Mouse (Mus musculus) neural tube, embryonic 14.5 days (tissue): Measurements from ENCODE around the gene Gm9970. TPM values are rescaled to one million over a fixed set of nuclear protein-coding genes. Genes with fewer than 3 reads are reported as not detected.

Source experiments
- ATAC-seq: fragments of 200-750 bp; cut with Nextera tagmentation; 2 replicates; pipeline ENCODE4 v1.8.0; 2017; ENCODE audit warnings: low read depth, mild to moderate bottlenecking, moderate TSS enrichment, moderate library complexity
- H3K27ac ChIP-seq: fragments of 300-500 bp; sonication (generic); 2 replicates; pipeline ENCODE4 v1.5.1; 2014; ENCODE audit warnings: low read depth, mild to moderate bottlenecking, control low read depth, low read length, moderate library complexity, mixed read lengths
- H3K27me3 ChIP-seq: fragments of 300-500 bp; sonication (generic); 2 replicates; pipeline ENCODE4 v1.6.1; 2014; ENCODE audit warnings: low read length; ENCODE audit not compliant: control insufficient read depth, insufficient read depth
- H3K36me3 ChIP-seq: fragments of 300-500 bp; sonication (generic); 2 replicates; pipeline ENCODE4 v1.6.1; 2014; ENCODE audit warnings: low read length, mixed read lengths; ENCODE audit not compliant: control insufficient read depth, insufficient read depth
- H3K4me1 ChIP-seq: fragments of 300-500 bp; sonication (generic); 2 replicates; pipeline ENCODE4 v1.6.1; 2014; ENCODE audit warnings: low read length; ENCODE audit not compliant: control insufficient read depth, insufficient read depth
- H3K4me2 ChIP-seq: fragments of 300-500 bp; sonication (generic); 2 replicates; pipeline ENCODE4 v1.6.1; 2014; ENCODE audit warnings: mild to moderate bottlenecking, low read depth, low read length, control low read depth
- H3K4me3 ChIP-seq: fragments of 300-500 bp; sonication (generic); 2 replicates; pipeline ENCODE4 v1.5.1; 2014; ENCODE audit warnings: low read depth, low read length, control low read depth, mixed read lengths
- H3K9ac ChIP-seq: fragments of 300-500 bp; sonication (generic); replicated peaks from 2 replicates; pipeline ENCODE4 v1.6.1; 2014; ENCODE audit warnings: low read depth, mild to moderate bottlenecking, control low read depth, low read length, mixed read lengths
- H3K9me3 ChIP-seq: fragments of 300-500 bp; sonication (generic); 2 replicates; pipeline ENCODE4 v1.6.1; 2016; ENCODE audit warnings: low read length; ENCODE audit not compliant: control insufficient read depth
- WGBS: fragments of 180-500 bp; shearing (Covaris S2); extraction: QIAGEN DNeasy Blood & Tissue Kit; methylation state at CpG from one replicate; pipeline ENCODE4 v1.1.7; 2014; 5-methylcytosine and 5-hydroxymethylcytosine counted together
- polyA plus RNA-seq: library from polyadenylated mRNA; unstranded; fragments of >200 nt; fragmentation: Nextera tagmentation; extraction: Ambion mirVana; gene quantifications from 2 replicates; pipeline ENCODE4 v1.2.1, GENCODE M21; 2014

Gm9970 gene
- polyA plus RNA-seq, 1 experiment from 2014 or later = 1.4 TPM

DNA sequence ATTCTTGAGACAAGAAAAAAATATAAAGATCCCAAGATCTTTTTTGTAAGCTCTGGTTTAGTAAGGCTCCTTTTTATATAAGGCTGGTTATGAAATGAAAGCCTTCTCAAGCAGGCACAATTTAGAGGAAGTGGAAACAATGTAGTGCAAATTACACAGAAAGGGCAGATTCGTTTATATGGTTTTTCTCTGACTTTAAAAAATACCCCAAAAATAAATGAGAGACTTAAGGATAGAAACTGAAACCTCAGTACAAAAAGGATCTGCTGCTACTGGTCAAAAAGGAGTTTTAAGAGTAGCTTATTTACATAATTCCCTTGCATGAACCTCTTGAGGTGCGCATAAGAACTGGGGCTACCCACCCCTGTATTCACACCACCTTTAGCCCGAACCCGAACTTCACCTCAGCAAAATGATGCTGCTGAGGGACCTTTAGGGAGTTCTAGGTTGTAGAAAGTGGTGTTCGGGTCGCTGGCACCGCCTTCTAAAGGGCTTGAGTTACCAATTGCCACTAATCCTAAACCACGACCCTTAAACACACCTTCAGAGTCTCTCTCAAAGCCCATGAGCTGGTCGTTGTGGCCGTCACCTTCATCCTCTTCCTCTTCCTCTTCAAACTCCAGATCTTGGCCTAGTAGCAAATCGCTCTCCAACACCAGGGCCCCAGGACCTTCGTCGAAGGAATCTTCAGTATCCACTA, 39.8 kb downstream of the Gm9970 start:
- Histone ChIP-seq H3K4me2 (peak overlapping the region; percentile 84), H3K9me3 (peaks cover 5% of the 10 kb centered on the region), H3K4me1 (peaks cover 18% of the 10 kb centered on the region; the same call in 1 of the 2 replicates), H3K27ac (peak overlapping the region; percentile 84; the same call in 1 of the 2 replicates), H3K4me3 (peak overlapping the region; percentile 80), H3K36me3 (peaks cover 65% of the 10 kb centered on the region), H3K9ac (peak overlapping the region; percentile 84), H3K27me3 (no peaks in the 10 kb centered on the region)
- WGBS = 22% methylated on average over 13 of the region's 13 CpGs
- no peak for ATAC-seq

- H3K27me3 ChIP-seq = no peaks in the 10 kb centered on the region
- H3K27ac ChIP-seq = 0 out of 2 replicates have a peak overlapping the region, but pooled peaks have one; percentile 28
- H3K4me2 ChIP-seq = peak overlapping the region; percentile 84
- H3K9ac ChIP-seq = no peak overlapping the region
- WGBS = 90% methylated on average over 27 of the region's 27 CpGs
- H3K4me1 ChIP-seq = peaks cover 18% of the 10 kb centered on the region; the same call in 1 of the 2 replicates
- peaks cover 5% of the 10 kb centered on the region for H3K9me3 ChIP-seq
- peak overlapping the region; percentile 11; the same call in 1 of the 2 replicates for H3K4me3 ChIP-seq
- H3K36me3 ChIP-seq = peaks cover 67% of the 10 kb centered on the region
- ATAC-seq = no peak
Measured at GRCm38 (mm10) chr5:31200327-31200768, 40.7 kb downstream of the Gm9970 start.

DNA sequence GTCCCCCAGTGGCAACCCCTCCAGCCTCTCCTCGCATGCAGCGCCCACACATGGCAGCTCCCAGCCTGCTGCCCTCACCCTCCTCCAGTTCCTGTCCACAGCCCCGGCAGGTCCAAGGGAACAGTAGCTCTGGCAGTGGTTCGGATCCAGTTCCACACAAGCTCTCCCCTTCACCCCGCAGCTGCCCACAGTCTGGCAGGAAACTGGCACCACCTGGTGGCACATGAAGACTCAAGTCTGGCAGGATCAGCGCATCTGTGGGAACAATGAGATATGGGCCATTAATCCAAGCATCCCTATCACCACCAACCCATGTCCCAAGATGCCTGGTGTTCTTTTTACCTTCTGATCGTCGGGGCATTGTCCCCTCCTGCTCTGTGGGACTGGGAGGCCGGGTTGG, 41.1 kb downstream of the Gm9970 start:
- Histone ChIP-seq H3K4me1 (peaks cover 18% of the 10 kb centered on the region; the same call in 1 of the 2 replicates), H3K4me2 (peak overlapping the region; percentile 84; the same call in 1 of the 2 replicates), H3K9me3 (peaks cover 5% of the 10 kb centered on the region), H3K36me3 (peaks cover 72% of the 10 kb centered on the region), H3K27me3 (no peaks in the 10 kb centered on the region), H3K9ac (no peak overlapping the region), H3K27ac (0 out of 2 replicates have a peak overlapping the region, but pooled peaks have one; percentile 28), H3K4me3 (peak overlapping the region; percentile 11; the same call in 1 of the 2 replicates)
- ATAC-seq = no peak
- 82% methylated on average over 9 of the region's 9 CpGs for WGBS

GRCm38 (mm10) chr5:31199321-31199892, 41.6 kb downstream of the Gm9970 start:
- ATAC-seq = no peak
- no peak overlapping the region for H3K4me3 ChIP-seq

DNA sequence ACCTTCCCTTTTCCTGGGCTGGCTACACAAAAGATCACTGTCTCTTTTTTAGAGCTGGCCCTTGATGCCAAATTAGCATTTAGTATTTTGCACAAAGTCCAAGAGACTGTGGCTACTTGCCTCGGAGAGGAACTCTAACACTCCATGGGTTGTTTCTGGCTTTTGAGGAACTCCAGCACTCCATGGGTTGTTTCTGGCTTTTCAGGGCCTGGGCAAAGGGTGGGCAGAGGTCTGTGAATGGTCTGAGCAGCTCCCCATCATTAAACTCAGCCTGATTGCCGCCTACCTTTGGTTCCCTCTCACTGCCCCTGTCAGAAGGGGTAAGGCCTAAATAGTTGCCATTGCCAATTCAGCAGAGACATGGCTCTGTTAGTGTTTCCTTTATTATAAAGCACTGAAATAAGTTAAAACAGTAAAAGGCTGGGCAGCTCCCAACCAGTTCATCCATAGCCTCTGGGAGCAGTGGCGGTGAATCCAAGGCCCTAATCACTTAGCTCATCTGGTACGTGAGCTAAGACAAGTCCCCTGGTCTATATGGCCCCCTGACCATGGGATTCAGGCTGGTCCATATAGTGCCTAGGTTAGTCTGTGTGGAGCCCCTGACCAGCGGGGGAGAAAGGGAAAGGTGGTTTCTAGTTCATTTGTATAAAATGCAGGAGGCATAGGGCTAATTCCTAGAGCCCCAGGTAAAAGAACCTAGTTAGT, 42.3 kb downstream of the Gm9970 start:
- Histone ChIP-seq H3K4me2 (no peak overlapping the region), H3K4me1 (peaks cover 26% of the 10 kb centered on the region; the same call in 1 of the 2 replicates), H3K9me3 (peaks cover 5% of the 10 kb centered on the region), H3K27ac (no peak overlapping the region), H3K9ac (no peak overlapping the region), H3K27me3 (no peaks in the 10 kb centered on the region), H3K36me3 (peaks cover 69% of the 10 kb centered on the region), H3K4me3 (no peak overlapping the region)
- 87% methylated on average over 5 of the region's 5 CpGs for WGBS
- no peak for ATAC-seq

More at GRCm38 (mm10) chr5:31199321-31199892, 41.6 kb downstream of the Gm9970 start:
- Histone ChIP-seq H3K4me1 (peaks cover 20% of the 10 kb centered on the region; the same call in 1 of the 2 replicates), H3K27me3 (no peaks in the 10 kb centered on the region), H3K9me3 (peaks cover 5% of the 10 kb centered on the region), H3K9ac (no peak overlapping the region), H3K27ac (no peak overlapping the region), H3K36me3 (peaks cover 72% of the 10 kb centered on the region), H3K4me2 (no peak overlapping the region)
- 92% methylated on average over 19 of the region's 19 CpGs for WGBS

DNA sequence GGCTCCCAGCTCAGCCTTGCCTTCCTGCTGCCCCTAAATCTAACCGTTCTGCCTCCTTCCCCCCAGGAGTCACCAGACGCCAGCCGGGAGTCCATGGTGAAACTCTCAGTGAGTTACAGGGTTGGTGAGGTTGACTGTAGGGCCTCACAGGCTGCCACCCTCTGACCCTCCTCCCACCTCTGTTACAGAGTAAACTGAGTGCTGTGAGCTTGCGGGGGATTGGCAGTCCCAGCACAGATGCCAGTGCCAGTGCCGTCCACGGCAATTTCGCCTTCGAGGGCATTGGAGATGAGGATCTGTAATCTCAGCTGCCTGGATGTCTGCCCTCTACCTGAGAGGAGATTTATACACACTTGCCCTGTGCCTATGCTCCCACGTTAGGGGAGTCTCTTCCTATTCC, 42.9 kb downstream of the Gm9970 start:
- H3K9ac ChIP-seq = no peak overlapping the region
- H3K27ac ChIP-seq = no peak overlapping the region
- ATAC-seq = no peak
- H3K4me3 ChIP-seq = no peak overlapping the region
- peaks cover 5% of the 10 kb centered on the region for H3K9me3 ChIP-seq
- peaks cover 27% of the 10 kb centered on the region; the same call in 1 of the 2 replicates for H3K4me1 ChIP-seq
- peaks cover 66% of the 10 kb centered on the region for H3K36me3 ChIP-seq
- H3K27me3 ChIP-seq = no peaks in the 10 kb centered on the region
- no peak overlapping the region for H3K4me2 ChIP-seq
- WGBS = 85% methylated on average over 9 of the region's 9 CpGs

- ATAC-seq = no peak
- H3K9me3 ChIP-seq = peaks cover 5% of the 10 kb centered on the region
- H3K4me3 ChIP-seq = no peak overlapping the region
- peaks cover 57% of the 10 kb centered on the region for H3K36me3 ChIP-seq
- no peak overlapping the region for H3K27ac ChIP-seq
- H3K4me1 ChIP-seq = peaks cover 23% of the 10 kb centered on the region
- H3K27me3 ChIP-seq = no peaks in the 10 kb centered on the region
- H3K9ac ChIP-seq = no peak overlapping the region
- H3K4me2 ChIP-seq = no peak overlapping the region
- 95% methylated on average over 12 of the region's 12 CpGs for WGBS
Measured at GRCm38 (mm10) chr5:31197072-31197471, 44.0 kb downstream of the Gm9970 start.

- WGBS = 92% methylated on average over 10 of the region's 10 CpGs
- Histone ChIP-seq H3K4me2 (no peak overlapping the region), H3K27ac (no peak overlapping the region), H3K9me3 (peaks cover 5% of the 10 kb centered on the region), H3K9ac (no peak overlapping the region), H3K36me3 (peaks cover 57% of the 10 kb centered on the region), H3K4me3 (no peak overlapping the region), H3K27me3 (no peaks in the 10 kb centered on the region), H3K4me1 (peaks cover 29% of the 10 kb centered on the region)
- no peak for ATAC-seq
Measured at GRCm38 (mm10) chr5:31196207-31196606, 44.8 kb downstream of the Gm9970 start.
